Mouse (Mus musculus) small intestine, adult 2 months (tissue): ENCODE measurements around the gene Tle2.

Experiments
- CTCF ChIP-seq: fragments of 200-500 bp; IDR thresholded peaks from 2 replicates; pipeline ENCODE4 v1.5.1; 2012; ENCODE audit warnings: low read depth, mild to moderate bottlenecking, control low read depth, inconsistent platforms, low read length, moderate library complexity, mixed read lengths; ENCODE audit not compliant: insufficient replicate concordance, insufficient read length; ENCODE audit errors: extremely low read depth
- POLR2A ChIP-seq: fragments of 200-500 bp; IDR thresholded peaks from 2 replicates; pipeline ENCODE4 v1.6.1; 2012; ENCODE audit warnings: low read depth, mild to moderate bottlenecking, control low read depth, inconsistent platforms, low read length, moderate library complexity

GRCm38 (mm10) chr10:81541363-81541762 is 33.0 kb upstream of the Tle2 start:
- no peak for TF ChIP-seq CTCF
- no peak for TF ChIP-seq POLR2A
